Mouse (Mus musculus) megakaryocyte-erythroid progenitor cell, adult 5-6 weeks (primary cell): Measurements from ENCODE around the gene Gm45808. TPM values are rescaled to one million over a fixed set of nuclear protein-coding genes. Genes with fewer than 3 reads are reported as not detected.
"Not testable (repeated sequence)": the region's sequence is repeated elsewhere in the genome, so short reads cannot be mapped to it uniquely, and the experiment has no call there.

Experiments used
- ATAC-seq: replicated peaks from 2 replicates; pipeline ENCODE4 v1.8.0; 2016; ENCODE audit warnings: mild to moderate bottlenecking, inconsistent platforms; ENCODE audit not compliant: severe bottlenecking, poor library complexity, low FRiP score, low TSS enrichment
- total RNA-seq, 2 experiments: library from RNA; stranded (forward) in 1 of 2; stranded (reverse) in 1 of 2; fragments of 200-1000, 215-1000 nt in 1 of 2; fragments of >200 nt in 1 of 2; fragmentation: Nextera tagmentation in 1 of 2; gene quantifications; 2 replicates each; pipeline ENCODE4 v1.2.3; 2014 to 2017

Gm45808 gene
- total RNA-seq (2014; fragmentation: Nextera tagmentation) (not detected in 2 replicates), total RNA-seq (2017) (not detected in 2 replicates)

GRCm38 (mm10) chr7:45486761-45487415 is at the start of gene Gm45808:
Gene Gm45808, minus strand, starts transcription at chr7:45486811.
- no peak for ATAC-seq

- ATAC-seq, result no peak
Measured at GRCm38 (mm10) chr7:45535676-45536075, 49.1 kb upstream of the Gm45808 start.

GRCm38 (mm10) chr7:45530643-45531042 is 44.0 kb upstream of the Gm45808 start:
- no peak for ATAC-seq

GRCm38 (mm10) chr7:45529461-45529860 is 42.9 kb upstream of the Gm45808 start:
- no peak for ATAC-seq

GRCm38 (mm10) chr7:45527169-45527568 is 40.6 kb upstream of the Gm45808 start:
- ATAC-seq, result not testable (repeated sequence)

GRCm38 (mm10) chr7:45526474-45527120 is 40.0 kb upstream of the Gm45808 start:
- no peak for ATAC-seq

- ATAC-seq, result peak; percentile 73
Measured at GRCm38 (mm10) chr7:45525809-45526473, 39.3 kb upstream of the Gm45808 start, which contains the start of the genes Ppp1r15a and Plekha4. Gene Ppp1r15a, minus strand, starts transcription at chr7:45526268. Gene Plekha4, plus strand, starts transcription at chr7:45526330.

- peak; percentile 78 for ATAC-seq
Measured at GRCm38 (mm10) chr7:45524841-45525621, 38.4 kb upstream of the Gm45808 start.

GRCm38 (mm10) chr7:45523678-45524170 is 37.1 kb upstream of the Gm45808 start:
- no peak for ATAC-seq

- ATAC-seq, result no peak
Measured at GRCm38 (mm10) chr7:45522957-45523676, 36.5 kb upstream of the Gm45808 start.

- no peak for ATAC-seq
Measured at GRCm38 (mm10) chr7:45522194-45522752, 35.7 kb upstream of the Gm45808 start.

GRCm38 (mm10) chr7:45521728-45522184 is 35.1 kb upstream of the Gm45808 start:
- ATAC-seq, result peak; percentile 38

- ATAC-seq, result no peak
Measured at GRCm38 (mm10) chr7:45520605-45521004, 34.0 kb upstream of the Gm45808 start.

GRCm38 (mm10) chr7:45519345-45520120 is 32.9 kb upstream of the Gm45808 start:
- no peak for ATAC-seq

- ATAC-seq, result no peak
Measured at GRCm38 (mm10) chr7:45518618-45519017, 32.0 kb upstream of the Gm45808 start.

- not testable (repeated sequence) for ATAC-seq
Measured at GRCm38 (mm10) chr7:45516846-45517245, 30.2 kb upstream of the Gm45808 start.

- peak; percentile 76 for ATAC-seq
Measured at GRCm38 (mm10) chr7:45515436-45515835, 28.8 kb upstream of the Gm45808 start.

GRCm38 (mm10) chr7:45514411-45514810 is 27.8 kb upstream of the Gm45808 start:
- no peak for ATAC-seq
